Mouse (Mus musculus): Measurements from ENCODE around the gene Mob1b. TPM values are rescaled to one million over a fixed set of nuclear protein-coding genes. Genes with fewer than 3 reads are reported as not detected.

Gene Mob1b
- polyA plus RNA-seq, 1 experiment from 2014 or later, result 16.0 TPM

- no peak for DNase-seq (ENCODE audit: low spot score)
- Histone ChIP-seq H3K36me3 (ENCODE audit: control insufficient read depth, insufficient read depth, low read length) (no peaks in the 10 kb centered on the region), H3K4me3 (ENCODE audit: low read depth, low read length) (no peak overlapping the region), H3K27me3 (replicated peaks; ENCODE audit: control insufficient read depth, insufficient read depth, low read length) (peaks cover 14% of the 10 kb centered on the region), H3K4me2 (no peak overlapping the region), H3K9me3 (ENCODE audit: control insufficient read depth, low read length) (no peaks in the 10 kb centered on the region), H3K4me1 (replicated peaks; ENCODE audit: control insufficient read depth, insufficient read depth, low read length) (no peaks in the 10 kb centered on the region), H3K9ac (ENCODE audit: low read depth, low read length) (no peak overlapping the region), H3K27ac (ENCODE audit: low read depth, low read length) (no peak overlapping the region)
- 18% methylated on average over 6 of the region's 6 CpGs for WGBS
- ATAC-seq (replicated peaks; ENCODE audit: low FRiP score), result no peak
These were observed 35.3 kb upstream of the Mob1b start for GRCm38 (mm10) chr5:88685306-88685705.

GRCm38 (mm10) chr5:88685745-88686299, 34.8 kb upstream of the Mob1b start:
- ATAC-seq (replicated peaks; ENCODE audit: low FRiP score) (peak; percentile 57), DNase-seq (ENCODE audit: low spot score) (no peak)
- Histone ChIP-seq H3K4me2 (no peak overlapping the region), H3K4me1 (replicated peaks; ENCODE audit: control insufficient read depth, insufficient read depth, low read length) (no peaks in the 10 kb centered on the region), H3K9me3 (ENCODE audit: control insufficient read depth, low read length) (no peaks in the 10 kb centered on the region), H3K36me3 (ENCODE audit: control insufficient read depth, insufficient read depth, low read length) (no peaks in the 10 kb centered on the region), H3K9ac (ENCODE audit: low read depth, low read length) (no peak overlapping the region), H3K4me3 (ENCODE audit: low read depth, low read length) (no peak overlapping the region), H3K27ac (ENCODE audit: low read depth, low read length) (no peak overlapping the region), H3K27me3 (replicated peaks; ENCODE audit: control insufficient read depth, insufficient read depth, low read length) (peaks cover 14% of the 10 kb centered on the region)
- WGBS, result 48% methylated on average over 6 of the region's 6 CpGs

- Histone ChIP-seq H3K4me1 (replicated peaks; ENCODE audit: control insufficient read depth, insufficient read depth, low read length) (no peaks in the 10 kb centered on the region), H3K4me3 (ENCODE audit: low read depth, low read length) (no peak overlapping the region), H3K27me3 (replicated peaks; ENCODE audit: control insufficient read depth, insufficient read depth, low read length) (peaks cover 14% of the 10 kb centered on the region), H3K4me2 (no peak overlapping the region), H3K9ac (ENCODE audit: low read depth, low read length) (no peak overlapping the region), H3K36me3 (ENCODE audit: control insufficient read depth, insufficient read depth, low read length) (no peaks in the 10 kb centered on the region), H3K9me3 (ENCODE audit: control insufficient read depth, low read length) (no peaks in the 10 kb centered on the region), H3K27ac (ENCODE audit: low read depth, low read length) (no peak overlapping the region)
- ATAC-seq (replicated peaks; ENCODE audit: low FRiP score) (no peak), DNase-seq (ENCODE audit: low spot score) (no peak)
- 67% methylated on average over 8 of the region's 8 CpGs for WGBS
These were observed 32.7 kb upstream of the Mob1b start for GRCm38 (mm10) chr5:88687996-88688406.

- H3K27ac ChIP-seq (ENCODE audit: low read depth, low read length), result no peak overlapping the region
- no peaks in the 10 kb centered on the region for H3K4me1 ChIP-seq (replicated peaks; ENCODE audit: control insufficient read depth, insufficient read depth, low read length)
- no peak overlapping the region for H3K9ac ChIP-seq (ENCODE audit: low read depth, low read length)
- 66% methylated on average over 15 of the region's 15 CpGs for WGBS
- H3K36me3 ChIP-seq (ENCODE audit: control insufficient read depth, insufficient read depth, low read length), result no peaks in the 10 kb centered on the region
- no peak overlapping the region for H3K4me3 ChIP-seq (ENCODE audit: low read depth, low read length)
- ATAC-seq (replicated peaks; ENCODE audit: low FRiP score), result peak; percentile 22; the same call in 1 of the 2 replicates
- H3K4me2 ChIP-seq, result no peak overlapping the region
- DNase-seq (ENCODE audit: low spot score), result no peak
- no peaks in the 10 kb centered on the region for H3K9me3 ChIP-seq (ENCODE audit: control insufficient read depth, low read length)
- peaks cover 14% of the 10 kb centered on the region for H3K27me3 ChIP-seq (replicated peaks; ENCODE audit: control insufficient read depth, insufficient read depth, low read length)
These were observed 32.0 kb upstream of the Mob1b start for GRCm38 (mm10) chr5:88688583-88689187.

GRCm38 (mm10) chr5:88689279-88689938, 31.2 kb upstream of the Mob1b start:
- DNase-seq (ENCODE audit: low spot score) (no peak), ATAC-seq (replicated peaks; ENCODE audit: low FRiP score) (no peak)
- Histone ChIP-seq H3K9me3 (ENCODE audit: control insufficient read depth, low read length) (no peaks in the 10 kb centered on the region), H3K4me1 (replicated peaks; ENCODE audit: control insufficient read depth, insufficient read depth, low read length) (no peaks in the 10 kb centered on the region), H3K4me2 (no peak overlapping the region), H3K36me3 (ENCODE audit: control insufficient read depth, insufficient read depth, low read length) (no peaks in the 10 kb centered on the region), H3K27me3 (replicated peaks; ENCODE audit: control insufficient read depth, insufficient read depth, low read length) (peaks cover 14% of the 10 kb centered on the region), H3K4me3 (ENCODE audit: low read depth, low read length) (no peak overlapping the region), H3K27ac (ENCODE audit: low read depth, low read length) (no peak overlapping the region), H3K9ac (ENCODE audit: low read depth, low read length) (no peak overlapping the region)
- WGBS, result 69% methylated on average over 3 of the region's 3 CpGs

GRCm38 (mm10) chr5:88690681-88691505, 29.8 kb upstream of the Mob1b start:
- H3K9me3 ChIP-seq (ENCODE audit: control insufficient read depth, low read length), result no peaks in the 10 kb centered on the region
- 70% methylated on average over 10 of the region's 10 CpGs for WGBS
- no peaks in the 10 kb centered on the region for H3K36me3 ChIP-seq (ENCODE audit: control insufficient read depth, insufficient read depth, low read length)
- ATAC-seq (replicated peaks; ENCODE audit: low FRiP score) (no peak), DNase-seq (ENCODE audit: low spot score) (no peak)
- no peak overlapping the region for H3K4me3 ChIP-seq (ENCODE audit: low read depth, low read length)
- H3K4me2 ChIP-seq, result no peak overlapping the region
- H3K9ac ChIP-seq (ENCODE audit: low read depth, low read length), result no peak overlapping the region
- no peaks in the 10 kb centered on the region for H3K4me1 ChIP-seq (replicated peaks; ENCODE audit: control insufficient read depth, insufficient read depth, low read length)
- peaks cover 3% of the 10 kb centered on the region for H3K27me3 ChIP-seq (replicated peaks; ENCODE audit: control insufficient read depth, insufficient read depth, low read length)
- H3K27ac ChIP-seq (ENCODE audit: low read depth, low read length), result no peak overlapping the region

- no peaks in the 10 kb centered on the region for H3K9me3 ChIP-seq (ENCODE audit: control insufficient read depth, low read length)
- H3K4me2 ChIP-seq, result no peak overlapping the region
- H3K4me3 ChIP-seq (ENCODE audit: low read depth, low read length), result no peak overlapping the region
- no peaks in the 10 kb centered on the region for H3K36me3 ChIP-seq (ENCODE audit: control insufficient read depth, insufficient read depth, low read length)
- H3K27me3 ChIP-seq (replicated peaks; ENCODE audit: control insufficient read depth, insufficient read depth, low read length), result no peaks in the 10 kb centered on the region
- H3K4me1 ChIP-seq (replicated peaks; ENCODE audit: control insufficient read depth, insufficient read depth, low read length), result no peaks in the 10 kb centered on the region
- no peak for DNase-seq (ENCODE audit: low spot score)
- no peak overlapping the region for H3K27ac ChIP-seq (ENCODE audit: low read depth, low read length)
- H3K9ac ChIP-seq (ENCODE audit: low read depth, low read length), result no peak overlapping the region
- ATAC-seq (replicated peaks; ENCODE audit: low FRiP score), result no peak
- 76% methylated on average over 6 of the region's 6 CpGs for WGBS
These were observed 29.1 kb upstream of the Mob1b start for GRCm38 (mm10) chr5:88691506-88692095.

- WGBS, result 85% methylated on average over 4 of the region's 4 CpGs
- ATAC-seq (replicated peaks; ENCODE audit: low FRiP score), result no peak
These were observed 28.1 kb upstream of the Mob1b start for GRCm38 (mm10) chr5:88692586-88692985.

More at GRCm38 (mm10) chr5:88692586-88692985, 28.1 kb upstream of the Mob1b start:
- Histone ChIP-seq H3K4me1 (replicated peaks; ENCODE audit: control insufficient read depth, insufficient read depth, low read length) (no peaks in the 10 kb centered on the region), H3K9ac (ENCODE audit: low read depth, low read length) (no peak overlapping the region), H3K9me3 (ENCODE audit: control insufficient read depth, low read length) (no peaks in the 10 kb centered on the region), H3K36me3 (ENCODE audit: control insufficient read depth, insufficient read depth, low read length) (no peaks in the 10 kb centered on the region), H3K4me2 (no peak overlapping the region), H3K27me3 (replicated peaks; ENCODE audit: control insufficient read depth, insufficient read depth, low read length) (no peaks in the 10 kb centered on the region), H3K4me3 (ENCODE audit: low read depth, low read length) (no peak overlapping the region), H3K27ac (ENCODE audit: low read depth, low read length) (no peak overlapping the region)
- DNase-seq (ENCODE audit: low spot score), result no peak
